Mouse (Mus musculus): ENCODE data around the gene Gm10681.
"Not testable (repeated sequence)": the region's sequence is repeated elsewhere in the genome, so short reads cannot be mapped to it uniquely, and the experiment has no call there.

Gm10681 gene

GRCm38 (mm10) chr3:98510414-98510813 is 78.2 kb downstream of the Gm10681 start, which contains the start of gene Hsd3b4:
Hsd3b4 (minus strand) TSS chr3:98510514.
- DNase-seq (ENCODE audit: low spot score) = not testable (repeated sequence)

GRCm38 (mm10) chr3:98507229-98507628 is 81.4 kb downstream of the Gm10681 start:
- not testable (repeated sequence) for DNase-seq (ENCODE audit: low spot score)
